Mouse (Mus musculus) 3134 (cell line): ENCODE data around the gene Stkld1.

ENCODE experiments used
- DNase-seq: peaks from one replicate; pipeline ENCODE4 v3.0.0-alpha.2; 2011; ENCODE audit warnings: low spot score; ENCODE audit not compliant: insufficient read length; ENCODE audit errors: extremely low read depth

The Stkld1 gene

DNA sequence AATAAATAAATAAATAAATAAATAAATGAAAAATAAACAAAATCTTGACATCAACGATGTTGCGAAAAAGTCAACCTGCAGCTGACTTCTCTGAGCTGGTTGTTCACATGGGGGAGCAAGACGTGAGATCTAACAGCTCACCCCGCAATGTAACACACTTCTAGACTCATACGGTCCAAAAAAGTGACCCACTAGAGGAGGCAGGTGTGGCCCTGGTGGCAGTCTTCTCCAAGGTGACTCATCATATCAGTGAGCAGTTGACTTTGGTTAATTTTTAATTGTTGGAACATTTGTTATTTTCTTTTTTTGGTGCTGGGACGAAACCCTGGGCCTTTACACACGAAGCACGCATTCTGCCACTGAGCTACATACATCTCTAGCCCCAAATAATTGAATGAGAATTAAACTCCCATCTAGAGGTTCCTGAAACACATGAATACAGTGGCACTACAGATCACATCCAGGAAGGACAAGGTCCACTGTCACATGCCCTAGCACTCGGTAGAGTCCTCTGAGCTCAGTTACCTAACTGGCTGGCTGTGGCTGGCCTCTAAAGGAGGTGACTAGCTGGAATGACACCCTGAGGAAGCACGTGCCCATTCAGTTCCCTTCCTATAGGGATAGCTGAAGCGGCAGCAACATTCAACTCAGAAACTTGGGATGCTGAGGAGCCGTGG is 23.1 kb downstream of the Stkld1 start:
- no peak for DNase-seq

DNA sequence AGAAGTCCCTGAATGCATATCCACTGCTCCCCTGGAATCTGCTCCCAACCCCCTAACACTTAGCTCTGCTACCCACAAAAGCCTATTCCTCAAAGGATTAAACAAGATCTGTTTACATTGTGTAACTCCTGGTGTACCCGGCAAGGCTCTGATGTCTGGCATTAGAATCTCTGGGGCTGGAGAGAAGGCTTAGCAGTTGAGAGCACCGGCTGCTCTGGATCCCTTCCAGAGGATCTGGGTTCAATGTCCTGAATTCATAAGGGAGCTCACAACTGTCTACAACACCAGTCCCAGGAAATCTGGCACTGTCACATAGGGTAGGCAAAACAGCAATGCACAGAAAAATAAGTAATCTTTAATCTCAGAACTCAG is 23.6 kb downstream of the Stkld1 start:
- DNase-seq = no peak

GRCm38 (mm10) chr2:26960756-26961155 is 26.9 kb downstream of the Stkld1 start:
- DNase-seq = no peak

- peak; percentile 91 for DNase-seq
Measured at GRCm38 (mm10) chr2:26963923-26964723, 30.3 kb downstream of the Stkld1 start, which contains the start of gene Rexo4. Gene Rexo4 (minus strand): TSS chr2:26964386.

- no peak for DNase-seq
Measured at GRCm38 (mm10) chr2:26964724-26965370, 31.0 kb downstream of the Stkld1 start.

- DNase-seq = no peak
Measured at GRCm38 (mm10) chr2:26967262-26967661, 33.4 kb downstream of the Stkld1 start.

DNA sequence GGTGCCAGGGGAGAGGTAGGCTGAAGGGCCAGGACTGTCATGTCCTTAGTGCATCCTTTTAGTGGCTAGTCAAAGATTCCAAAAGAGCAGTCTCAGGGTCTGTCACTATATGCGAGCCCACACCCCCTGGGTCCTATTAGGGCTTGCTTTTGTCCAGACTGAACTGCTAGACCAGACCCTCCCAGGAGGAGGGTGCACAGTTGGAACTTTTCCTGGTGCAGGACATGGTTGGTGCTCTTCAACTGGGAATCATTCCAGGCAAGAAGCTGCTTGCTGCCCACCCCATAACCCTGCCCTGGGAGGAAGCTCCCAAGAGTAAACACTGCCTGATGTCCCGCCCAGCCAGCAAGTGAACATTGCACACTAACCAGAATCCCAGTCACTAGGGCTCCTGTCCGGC is 39.3 kb downstream of the Stkld1 start, which contains the start of gene Adamts13:
TSS of gene Adamts13 (plus strand) at position 301 of the 400 bp plus-strand sequence.
- no peak for DNase-seq

- no peak for DNase-seq
Measured at GRCm38 (mm10) chr2:26973960-26974359, 40.1 kb downstream of the Stkld1 start.

GRCm38 (mm10) chr2:26980361-26980760 is 46.5 kb downstream of the Stkld1 start:
- no peak for DNase-seq

GRCm38 (mm10) chr2:26984179-26984578 is 50.3 kb downstream of the Stkld1 start:
- DNase-seq = no peak

GRCm38 (mm10) chr2:26984640-26985039 is 50.8 kb downstream of the Stkld1 start:
- no peak for DNase-seq

DNA sequence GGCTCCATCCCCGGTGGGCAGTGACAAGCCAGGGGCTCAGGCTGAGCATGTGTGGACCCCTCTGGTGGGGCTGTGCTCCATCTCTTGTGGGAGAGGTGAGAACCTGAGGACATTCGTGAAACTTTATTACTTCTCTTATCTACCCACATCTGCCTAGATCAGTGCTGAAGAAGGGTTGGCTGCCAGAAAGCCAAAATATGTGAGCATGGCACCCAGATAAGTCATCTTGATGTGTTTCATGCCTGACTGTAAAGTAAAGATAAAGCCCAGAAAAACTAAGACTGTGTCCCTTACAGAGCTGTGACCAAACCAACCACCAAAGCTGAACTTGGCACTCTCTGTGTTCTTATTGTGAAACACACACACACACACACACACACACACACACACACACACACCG is 60.1 kb downstream of the Stkld1 start:
- DNase-seq = no peak

- DNase-seq = no peak
Measured at GRCm38 (mm10) chr2:26997498-26997897, 63.7 kb downstream of the Stkld1 start.

DNA sequence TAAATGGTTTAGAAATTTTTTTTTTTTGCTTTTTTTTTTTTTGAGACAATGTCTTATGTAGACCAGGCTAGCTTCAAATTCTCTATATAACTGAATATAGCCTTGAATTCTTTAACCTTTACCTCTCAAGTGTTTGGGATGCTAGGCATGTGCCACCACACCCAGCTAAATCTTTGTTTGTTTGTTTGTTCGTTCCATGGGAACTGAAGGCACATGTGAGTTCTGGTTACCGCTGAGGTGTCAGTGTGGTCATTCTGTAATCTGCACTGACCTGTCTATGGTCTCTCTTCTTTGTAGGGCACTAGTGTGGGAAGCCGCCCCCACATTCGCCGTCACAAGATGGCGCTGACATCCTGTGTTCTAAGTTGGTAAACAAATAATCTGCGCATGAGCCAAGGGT is 64.1 kb downstream of the Stkld1 start:
- no peak for DNase-seq
